Mouse (Mus musculus) retina, postnatal 7 days (tissue): ENCODE measurements at regions not wholly inside any gene's neighbourhood (a gene's known extent, or its start where the extent isn't known, plus 50 kb on each side); places are given as distances from the start of the nearest gene placed in this dataset.
A peak's percentile ranks its signal among the peaks of the same experiment; 100 is the strongest.

ENCODE experiments used
- DNase-seq: peaks from one replicate; pipeline ENCODE4 v3.0.0-alpha.2; 2012; ENCODE audit warnings: low read depth, low spot score

- no peak for DNase-seq
Observed at GRCm38 (mm10) chrX:11567827-11568226, 240.2 kb downstream of the H2al1j start.

DNA sequence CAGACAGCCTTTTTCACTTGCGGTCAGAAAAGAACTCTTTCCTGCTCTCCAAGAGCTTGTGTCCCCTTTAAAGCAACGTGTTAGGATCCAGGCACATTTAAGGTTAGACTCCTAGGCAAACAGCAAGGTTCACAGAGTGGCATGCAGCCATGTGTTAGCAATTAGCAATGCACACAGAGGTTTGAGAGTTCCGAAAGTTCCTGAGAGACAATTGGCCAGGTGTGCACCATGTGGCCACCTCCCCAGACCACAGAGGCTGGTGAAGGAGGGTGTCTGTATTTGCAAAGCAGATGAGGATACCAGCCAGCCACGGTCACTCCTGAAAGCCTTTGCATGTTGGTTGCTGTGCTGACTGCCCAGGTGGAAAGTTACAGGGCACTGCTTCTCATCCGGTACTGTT is 240.6 kb downstream of the H2al1j start:
- DNase-seq: no peak

DNA sequence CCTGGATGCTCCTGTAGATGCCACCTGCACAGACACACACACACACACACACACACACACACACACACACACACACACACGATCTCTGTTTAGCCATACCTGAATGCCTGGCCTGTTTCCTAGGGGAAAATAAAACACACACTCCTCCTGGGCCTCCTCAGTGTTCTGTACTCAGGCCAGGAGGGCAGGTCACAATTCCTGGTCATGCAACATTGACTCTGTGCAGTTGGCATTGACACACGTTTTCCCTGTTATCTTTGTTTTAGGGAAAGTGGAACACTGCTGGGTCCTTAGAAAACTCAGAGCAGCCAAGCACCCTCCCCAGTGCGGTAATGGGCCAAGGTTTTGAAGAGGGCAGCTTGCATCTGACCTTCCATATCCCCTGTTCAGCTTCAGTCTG is 246.7 kb downstream of the H2al1j start:
- no peak for DNase-seq

- no peak for DNase-seq
Observed at GRCm38 (mm10) chrX:11575571-11575970, 247.9 kb downstream of the H2al1j start.

GRCm38 (mm10) chrX:11576287-11576686 is 248.7 kb downstream of the H2al1j start:
- DNase-seq: no peak

GRCm38 (mm10) chrX:11577294-11577693 is 249.7 kb downstream of the H2al1j start:
- no peak for DNase-seq

DNA sequence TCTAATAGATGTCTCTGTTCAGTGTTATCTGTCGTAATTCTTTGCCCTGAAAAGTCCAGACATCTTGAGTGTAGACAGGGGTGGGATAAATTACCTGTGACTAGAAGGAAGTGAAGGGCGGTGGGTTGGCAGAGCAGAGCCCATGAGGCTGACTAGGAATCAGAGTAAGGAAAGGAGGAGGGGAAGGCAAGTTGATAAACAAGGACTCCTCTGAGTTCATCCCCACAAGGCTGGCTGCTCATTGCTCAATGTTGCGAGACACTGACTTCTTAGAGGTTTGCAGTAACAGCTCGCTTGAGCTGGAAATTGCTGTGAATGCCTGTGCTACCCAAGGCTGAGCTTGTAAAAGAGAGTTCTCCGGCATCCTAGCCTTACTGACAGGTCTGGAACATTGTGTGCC is 257.7 kb downstream of the H2al1j start:
- no peak for DNase-seq

- DNase-seq: no peak
Observed at GRCm38 (mm10) chrX:11591391-11592187, 264.0 kb downstream of the H2al1j start.

DNA sequence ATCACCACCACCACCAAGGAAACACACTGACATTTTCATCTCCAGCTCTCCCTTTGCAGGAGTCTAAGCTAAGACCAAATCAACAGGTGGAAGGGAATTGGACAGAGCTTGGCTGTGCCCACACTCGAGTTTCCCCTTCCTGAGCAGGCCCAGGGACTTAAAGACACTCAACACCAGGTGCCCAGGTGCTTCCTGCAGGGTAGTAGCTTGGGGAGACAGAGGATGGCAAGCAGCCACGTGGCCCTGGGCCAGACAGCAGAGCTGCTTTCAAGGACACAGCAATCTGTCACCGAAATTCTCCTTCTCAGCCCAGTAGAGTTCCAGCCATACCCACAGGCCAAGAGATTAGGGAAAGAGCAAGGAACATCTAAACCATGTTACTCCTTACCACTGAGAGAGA is 266.9 kb downstream of the H2al1j start:
- no peak for DNase-seq

- no peak for DNase-seq
Observed at GRCm38 (mm10) chrX:11597548-11597947, 269.9 kb downstream of the H2al1j start.

DNA sequence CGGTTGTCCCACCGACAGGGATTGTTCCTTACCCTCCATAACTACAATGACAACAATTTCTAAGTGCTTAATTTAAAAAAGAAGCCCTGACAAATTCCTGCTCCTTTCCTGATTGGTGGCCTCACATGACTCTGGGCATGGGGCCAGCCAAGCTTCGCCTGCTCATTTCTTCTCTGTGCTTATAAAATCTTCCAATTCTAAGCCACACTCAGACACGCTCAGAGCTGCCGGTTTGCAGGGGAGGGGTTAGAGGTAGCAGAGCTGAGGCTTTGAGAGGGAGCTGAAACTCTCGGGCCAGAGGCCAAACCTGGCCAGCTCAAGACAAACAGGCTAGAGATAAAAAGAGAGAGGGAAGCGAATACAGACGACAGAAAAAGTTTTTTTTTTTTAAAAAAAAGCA is 286.6 kb downstream of the H2al1j start:
- no peak for DNase-seq

DNA sequence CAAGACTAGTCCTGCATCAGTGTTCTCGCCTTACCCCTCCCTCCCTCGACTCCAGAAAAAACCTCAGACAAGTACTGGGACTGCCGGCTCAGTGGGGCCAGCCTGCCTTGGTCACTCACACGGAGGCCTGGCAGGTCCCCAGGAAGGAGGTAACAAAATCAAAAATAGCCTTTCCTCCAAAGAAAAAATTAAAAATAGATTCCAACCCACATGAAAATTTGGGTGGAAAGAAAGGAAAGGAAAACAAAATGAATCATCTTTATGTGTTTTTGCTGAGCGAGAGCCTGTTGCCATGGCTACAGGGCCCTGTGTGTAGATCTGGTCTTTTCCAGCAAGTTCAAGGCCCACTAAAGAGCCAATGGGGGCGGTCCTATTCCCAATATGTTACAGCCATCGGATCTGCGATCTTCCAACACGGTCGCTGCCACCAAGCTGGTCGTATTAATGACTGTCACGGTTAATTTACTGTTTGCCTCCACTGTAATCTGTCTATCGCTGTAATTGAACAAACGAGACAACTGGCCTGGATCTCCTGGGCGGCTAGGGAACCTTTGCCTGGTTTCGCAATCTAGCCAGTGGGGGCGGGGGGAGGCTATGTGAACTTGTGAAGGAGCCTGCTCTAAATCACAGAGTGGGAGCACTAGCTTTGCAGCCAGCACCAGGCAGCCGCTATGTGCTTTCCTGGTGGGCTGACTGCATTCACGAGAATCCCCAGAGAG is 293.6 kb downstream of the H2al1j start:
- no peak for DNase-seq

DNA sequence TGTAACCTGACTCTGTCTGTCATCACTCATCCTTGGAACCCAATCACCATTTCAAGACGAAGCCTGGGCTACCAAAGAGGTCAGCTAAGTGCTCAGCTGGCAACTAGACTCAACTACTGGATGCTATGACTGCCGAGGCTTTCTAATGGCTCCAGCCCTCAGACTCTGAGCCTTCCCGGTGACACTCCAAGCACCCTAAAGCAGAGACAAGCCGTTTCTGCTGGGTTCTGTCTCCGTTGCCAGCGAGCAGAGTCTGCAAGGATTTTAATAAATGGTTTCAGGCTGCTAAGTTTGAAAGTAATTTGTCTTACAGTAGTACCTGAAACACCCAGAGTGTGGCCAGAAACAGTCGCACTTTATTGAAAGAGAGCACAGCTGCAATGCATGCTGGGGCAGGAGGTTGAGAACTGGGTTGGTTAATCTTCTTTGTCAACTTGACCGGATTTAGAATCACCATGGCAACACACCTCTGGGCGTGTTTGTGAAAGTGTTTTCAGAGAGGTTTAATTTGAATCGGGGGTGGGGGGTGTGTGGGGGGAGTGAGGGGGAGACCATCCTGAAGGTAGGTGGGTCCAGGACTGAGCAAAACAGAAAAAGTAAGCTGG is 298.8 kb downstream of the H2al1j start:
- no peak for DNase-seq

GRCm38 (mm10) chrX:11629362-11629761 is 301.7 kb downstream of the H2al1j start:
- no peak for DNase-seq

- no peak for DNase-seq
Observed at GRCm38 (mm10) chrX:11629906-11630305, 302.3 kb downstream of the H2al1j start.

DNA sequence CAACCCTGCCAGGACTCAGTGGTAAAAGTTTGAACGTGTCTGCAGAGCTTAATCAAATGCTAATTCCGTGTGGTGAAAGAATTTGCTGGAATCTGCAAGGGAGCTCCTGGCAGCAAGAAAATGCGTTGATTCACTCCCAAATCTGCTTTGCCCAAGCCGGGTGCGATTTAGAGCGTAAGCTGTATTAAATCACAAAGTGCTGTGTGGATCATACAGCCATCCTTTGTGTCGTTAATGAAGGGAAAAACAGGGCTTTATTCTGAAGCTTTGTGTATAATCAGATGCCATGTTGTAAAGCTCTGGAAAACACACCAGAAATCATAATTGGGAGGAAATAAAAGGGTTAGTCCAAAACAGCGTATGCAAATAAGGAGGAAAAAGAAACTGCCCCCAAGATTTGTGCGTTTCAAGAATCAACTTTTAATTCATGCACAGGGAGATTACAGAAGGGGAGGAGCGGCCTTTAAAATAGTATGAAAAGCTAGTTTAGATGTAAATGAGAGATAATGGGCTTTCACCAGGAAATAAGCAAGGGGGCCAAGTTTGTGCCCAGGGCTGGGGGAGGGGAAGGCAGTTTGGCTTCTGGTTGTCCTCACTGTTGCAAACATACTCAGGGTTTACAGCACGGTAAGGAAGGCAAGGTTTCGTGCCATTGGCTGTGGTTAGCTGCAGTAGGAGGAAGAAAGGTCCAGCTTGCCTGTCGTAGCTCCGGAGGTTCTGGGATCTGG is 303.7 kb downstream of the H2al1j start:
- DNase-seq: no peak

DNA sequence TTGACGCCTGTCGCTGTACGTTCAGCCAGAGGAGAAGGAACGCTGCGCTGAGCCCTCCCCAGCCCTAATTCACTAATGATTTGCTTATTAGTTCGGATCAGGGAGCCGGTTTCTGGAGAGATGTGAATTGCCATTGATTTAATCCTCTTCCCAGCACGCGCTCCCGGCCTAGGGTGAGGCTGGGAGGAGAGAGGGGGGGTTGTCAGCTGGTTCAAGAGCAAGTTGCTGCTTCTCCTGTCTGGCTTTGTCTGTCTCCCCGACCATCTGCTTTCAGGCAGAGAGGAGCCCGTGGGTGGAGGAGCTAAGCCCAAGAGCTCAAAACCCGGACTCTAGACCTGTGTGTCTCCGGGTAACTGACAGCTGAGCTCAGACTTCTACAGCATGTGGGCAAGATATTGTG is 304.4 kb downstream of the H2al1j start:
- DNase-seq: peak; percentile 52

DNA sequence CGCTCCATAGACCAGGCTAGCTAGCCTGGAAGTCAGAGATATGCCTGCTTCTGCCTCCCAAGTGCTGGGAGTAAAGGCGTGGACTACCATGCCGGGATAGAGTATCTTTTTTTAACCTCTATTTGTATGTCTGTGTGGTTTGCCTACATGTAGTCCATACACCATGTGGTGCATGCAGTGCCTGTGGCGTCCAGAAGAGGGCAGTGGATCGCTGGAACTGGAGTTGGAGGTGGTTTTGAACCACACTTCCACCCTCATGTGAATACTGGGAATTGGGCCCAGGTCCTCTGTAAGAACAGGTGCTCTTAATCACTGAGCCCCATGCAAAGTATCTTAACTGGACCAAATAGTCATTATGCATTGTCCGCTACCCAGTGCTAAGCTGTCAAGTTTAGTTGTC is 306.2 kb downstream of the H2al1j start:
- DNase-seq: no peak

DNA sequence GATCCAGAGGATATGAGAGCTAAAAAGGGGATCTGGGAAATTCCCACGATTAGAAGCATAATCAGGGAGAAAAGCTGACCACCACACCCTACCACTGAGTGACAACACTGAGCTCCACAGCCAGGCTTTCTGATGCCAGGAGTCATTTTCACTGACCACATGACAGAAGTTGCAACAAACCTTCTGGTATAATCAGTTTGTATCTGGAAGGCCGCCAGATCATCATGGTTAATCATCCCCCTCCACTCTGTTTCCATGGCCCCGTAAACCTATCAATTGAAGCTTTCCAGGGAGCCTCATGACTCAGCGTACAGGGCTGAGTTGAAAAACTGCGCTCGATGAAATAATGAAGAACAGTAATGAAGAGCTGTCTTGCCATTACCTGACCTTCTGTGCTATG is 316.9 kb downstream of the H2al1j start:
- no peak for DNase-seq

DNA sequence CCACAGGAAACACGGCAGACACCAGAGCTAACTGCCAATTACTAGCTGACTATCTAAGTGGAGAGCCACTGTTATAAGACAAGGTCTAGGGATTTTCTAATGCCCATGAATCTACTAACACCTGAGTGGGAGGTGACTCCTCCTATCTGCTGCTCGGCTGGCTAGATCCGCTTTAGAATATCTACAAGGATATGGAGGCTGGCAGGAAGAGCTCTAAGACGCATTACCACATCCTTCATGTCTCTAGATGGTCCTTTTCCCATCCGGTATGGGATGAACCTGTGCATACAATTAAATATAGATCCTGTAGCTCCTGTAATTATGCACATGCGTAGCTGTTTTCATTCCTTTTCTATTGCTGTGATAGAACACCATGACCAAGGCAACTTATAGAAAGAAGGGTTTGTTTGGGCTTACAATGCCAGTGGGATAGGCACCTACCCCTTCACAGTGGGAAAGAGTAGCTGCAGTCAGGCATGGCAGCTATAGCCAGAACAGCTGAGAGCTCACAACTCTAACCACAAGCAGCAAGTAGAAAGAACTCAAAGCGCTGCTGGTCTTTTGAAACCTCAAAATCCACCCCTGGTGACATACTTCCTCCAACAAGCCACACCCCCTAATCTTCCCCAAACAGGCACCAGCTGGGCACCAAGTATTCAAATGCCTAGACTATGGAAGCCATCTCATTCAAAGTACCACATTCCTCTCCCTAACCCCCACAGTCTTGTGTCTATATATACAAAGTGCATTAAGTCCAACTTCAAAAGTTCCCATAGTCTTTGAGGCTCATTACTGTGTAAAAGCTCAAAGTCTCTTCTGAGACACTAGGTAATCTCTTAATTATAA is 319.3 kb downstream of the H2al1j start:
- DNase-seq: no peak

DNA sequence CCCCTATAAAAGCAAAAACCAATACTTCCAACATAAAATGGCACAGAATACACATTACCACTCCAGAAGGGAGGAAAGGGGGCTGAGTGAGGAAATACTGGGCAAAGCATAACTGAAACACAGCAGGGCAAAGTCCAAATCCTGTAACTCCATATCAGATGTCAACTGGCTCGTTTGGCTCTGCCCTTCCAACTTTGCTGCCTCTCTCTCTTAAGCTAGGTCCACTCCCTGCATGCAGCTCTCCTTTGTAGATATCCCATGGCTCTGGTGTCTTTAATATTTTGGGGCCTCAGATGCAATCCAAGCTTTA is 319.9 kb downstream of the H2al1j start:
- no peak for DNase-seq
